Mouse (Mus musculus) ES-Bruce4 (cell line): Measurements from ENCODE around the gene Selenon. TPM values are rescaled to one million over a fixed set of nuclear protein-coding genes. Genes with fewer than 3 reads are reported as not detected.
A peak's percentile ranks its signal among the peaks of the same experiment; 100 is the strongest.

ENCODE experiments used
- H3K27ac ChIP-seq: 2 replicates; pipeline ENCODE4 v1.5.1; 2012; ENCODE audit warnings: low read length, inconsistent platforms; ENCODE audit not compliant: insufficient read depth
- H3K27me3 ChIP-seq: 2 replicates; pipeline ENCODE4 v1.6.1; 2012; ENCODE audit warnings: mild to moderate bottlenecking, low read length, inconsistent platforms; ENCODE audit not compliant: control insufficient read depth, poor library complexity, insufficient read depth, severe bottlenecking
- H3K36me3 ChIP-seq: 2 replicates; pipeline ENCODE4 v1.6.1; 2012; ENCODE audit warnings: inconsistent platforms, mild to moderate bottlenecking, low read length, moderate library complexity; ENCODE audit not compliant: control insufficient read depth, poor library complexity, insufficient read depth, severe bottlenecking
- H3K4me1 ChIP-seq: one replicate; pipeline ENCODE4 v1.8.1; 2011; ENCODE audit warnings: low read length; ENCODE audit not compliant: control insufficient read depth, insufficient read depth
- H3K4me3 ChIP-seq: 2 replicates; pipeline ENCODE4 v1.5.1; 2011; ENCODE audit warnings: low read depth, mild to moderate bottlenecking, low read length
- H3K9ac ChIP-seq: 2 replicates; pipeline ENCODE4 v1.6.1; 2012; ENCODE audit warnings: low read depth, mild to moderate bottlenecking, inconsistent platforms; ENCODE audit not compliant: poor library complexity, severe bottlenecking
- H3K9me3 ChIP-seq: replicated peaks from 2 replicates; pipeline ENCODE4 v1.6.1; 2012; ENCODE audit warnings: mild to moderate bottlenecking, low read length, inconsistent platforms; ENCODE audit not compliant: control insufficient read depth, poor library complexity, insufficient read depth, severe bottlenecking
- CTCF ChIP-seq: IDR thresholded peaks from one replicate; pipeline ENCODE4 v1.8.1; 2011; ENCODE audit warnings: low read depth, low read length
- EP300 ChIP-seq: IDR thresholded peaks from 2 replicates; pipeline ENCODE4 v1.6.1; 2011; ENCODE audit warnings: low read depth, low read length; ENCODE audit not compliant: insufficient read depth
- POLR2A ChIP-seq: IDR thresholded peaks from one replicate; pipeline ENCODE4 v1.8.1; 2011; ENCODE audit warnings: low read length; ENCODE audit not compliant: insufficient read depth
- polyA plus RNA-seq: library from polyadenylated mRNA; stranded (reverse); fragments of >200 nt; gene quantifications from 2 replicates; pipeline ENCODE4 v1.2.4, GENCODE M21; 2011; ENCODE audit warnings: low read depth; ENCODE audit not compliant: missing spikeins, insufficient read depth, insufficient read length

Gene Selenon
- polyA plus RNA-seq, 1 experiment: 21.6 TPM

GRCm38 (mm10) chr4:134511730-134512129 is 40.2 kb downstream of the Selenon start:
- TF ChIP-seq CTCF (no peak), EP300 (no peak), POLR2A (no peak)
- Histone ChIP-seq H3K36me3 (no peaks in the 10 kb centered on the region; the same call in 1 of the 2 replicates), H3K4me1 (peaks cover 3% of the 10 kb centered on the region), H3K27ac (no peak overlapping the region), H3K9ac (peak overlapping the region; percentile 77), H3K4me3 (peak overlapping the region; percentile 60), H3K27me3 (no peaks in the 10 kb centered on the region), H3K9me3 (no peaks in the 10 kb centered on the region)

- H3K27ac ChIP-seq: peak within 1 kb of the TSS; percentile 43; the same call in 1 of the 2 replicates
These were observed 41.0 kb downstream of the Selenon start, which contains the start of gene Aunip for GRCm38 (mm10) chr4:134510845-134511411. Gene Aunip (plus strand): TSS chr4:134510999.

GRCm38 (mm10) chr4:134510396-134510795 is 41.6 kb downstream of the Selenon start:
- Histone ChIP-seq H3K4me1 (peaks cover 1% of the 10 kb centered on the region), H3K4me3 (no peak overlapping the region), H3K9me3 (no peaks in the 10 kb centered on the region), H3K36me3 (no peaks in the 10 kb centered on the region; the same call in 1 of the 2 replicates), H3K27me3 (no peaks in the 10 kb centered on the region), H3K27ac (no peak overlapping the region), H3K9ac (no peak overlapping the region)
- no peak for TF ChIP-seq POLR2A

More at GRCm38 (mm10) chr4:134510845-134511411, 41.0 kb downstream of the Selenon start, which contains the start of gene Aunip:
- peaks cover 3% of the 10 kb centered on the region for H3K4me1 ChIP-seq
- no peaks in the 10 kb centered on the region for H3K27me3 ChIP-seq
- peak within 1 kb of the TSS; percentile 77 for H3K9ac ChIP-seq
- H3K36me3 ChIP-seq: no peaks in the 10 kb centered on the region; the same call in 1 of the 2 replicates
- H3K9me3 ChIP-seq: no peaks in the 10 kb centered on the region
- no peak for TF ChIP-seq POLR2A
- 0 out of 2 replicates have a peak, but pooled peaks have one; percentile 4 for TF ChIP-seq EP300
- TF ChIP-seq CTCF: no peak
- H3K4me3 ChIP-seq: peak within 1 kb of the TSS; percentile 91

GRCm38 (mm10) chr4:134506713-134507112 is 45.3 kb downstream of the Selenon start:
- Histone ChIP-seq H3K4me3 (peak overlapping the region; percentile 44), H3K9me3 (no peaks in the 10 kb centered on the region), H3K27ac (no peak overlapping the region), H3K27me3 (no peaks in the 10 kb centered on the region), H3K36me3 (no peaks in the 10 kb centered on the region), H3K9ac (peak overlapping the region; percentile 52), H3K4me1 (no peaks in the 10 kb centered on the region)
- TF ChIP-seq POLR2A (no peak), CTCF (no peak), EP300 (no peak)

- Histone ChIP-seq H3K27ac (no peak overlapping the region), H3K9ac (no peak overlapping the region), H3K4me3 (no peak overlapping the region), H3K27me3 (no peaks in the 10 kb centered on the region), H3K9me3 (no peaks in the 10 kb centered on the region), H3K36me3 (no peaks in the 10 kb centered on the region), H3K4me1 (no peaks in the 10 kb centered on the region)
- TF ChIP-seq EP300 (no peak), CTCF (no peak)
These were observed 45.9 kb downstream of the Selenon start for GRCm38 (mm10) chr4:134505966-134506594.

GRCm38 (mm10) chr4:134505303-134505789 is 46.6 kb downstream of the Selenon start:
- H3K27ac ChIP-seq: no peak overlapping the region
- no peaks in the 10 kb centered on the region for H3K4me1 ChIP-seq
- no peaks in the 10 kb centered on the region for H3K27me3 ChIP-seq
- no peaks in the 10 kb centered on the region for H3K9me3 ChIP-seq
- H3K36me3 ChIP-seq: no peaks in the 10 kb centered on the region
- no peak overlapping the region for H3K9ac ChIP-seq
- no peak for TF ChIP-seq POLR2A
- no peak for TF ChIP-seq EP300
- no peak for TF ChIP-seq CTCF
- no peak overlapping the region for H3K4me3 ChIP-seq
